14 mouse cellular contexts compared by ENCODE assay signal in the genomic region with DNA sequence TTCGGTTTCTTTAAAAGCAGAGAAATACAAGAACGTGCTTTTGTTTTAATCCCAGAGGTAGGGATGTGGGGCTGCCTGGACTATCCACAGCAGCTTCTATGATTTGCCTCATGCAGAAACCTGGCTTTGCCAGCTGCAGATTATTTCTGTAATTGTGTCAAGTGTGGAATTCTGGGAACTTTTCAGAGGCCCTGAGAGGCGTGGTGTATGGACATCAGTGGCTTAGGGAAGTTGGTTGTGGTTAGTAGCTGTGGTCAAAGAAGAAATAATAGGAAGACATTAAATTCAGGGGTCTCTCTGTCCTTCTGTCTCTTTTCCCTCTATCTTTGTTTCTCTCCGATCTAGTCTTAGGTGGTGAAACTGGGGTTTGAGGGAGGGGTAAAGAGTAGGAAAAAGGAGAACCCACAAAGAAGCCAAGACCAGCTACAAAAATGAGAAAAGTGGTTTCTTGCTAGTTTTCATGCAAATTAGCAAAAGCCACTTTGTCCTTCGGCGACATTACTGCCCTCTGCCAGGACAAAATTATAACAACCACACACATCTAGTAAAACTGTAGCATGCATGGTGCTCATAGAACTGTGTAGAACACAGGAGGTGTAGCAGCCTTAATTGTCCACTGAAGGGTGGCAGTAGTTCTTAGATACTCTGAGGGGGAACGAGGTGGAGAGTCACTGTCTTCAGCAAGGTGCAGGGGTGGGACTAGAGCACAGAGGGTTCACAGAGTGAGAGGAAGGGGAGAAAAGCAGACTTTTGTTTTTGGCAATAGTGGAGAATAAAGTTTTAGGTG.
DNase-seq lines count a peak whose midpoint lies in the region; ATAC-seq lines count a peak whose summit lies in the region.
"Had no signal": no experiment of that assay in that cellular context is flagged by ENCODE, and none has a peak within 500 bp of the region (broad histone marks: within the 10 kb centered on the region; RNA-seq: fewer than 3 reads in every experiment).

No protein-coding gene starts in this region.

- intact Hi-C loops in heart, postnatal 36 days (cut with DNase I), result no loop called here

- H3K27me3 ChIP-seq in splenic B cell, adult 2 months (ENCODE audit: control insufficient read depth, insufficient read depth, low read length, poor library complexity, severe bottlenecking), result no peaks in the 10 kb centered on the region
- H3K27me3 ChIP-seq: embryonic facial prominence, embryonic 13.5 days; forebrain, embryonic 13.5 days; heart, embryonic 13.5 days; hindbrain, embryonic 12.5 days had no signal

- no peaks in the 10 kb centered on the region for H3K36me3 ChIP-seq in splenic B cell, adult 2 months (ENCODE audit: control insufficient read depth, insufficient read depth, low read length, poor library complexity, severe bottlenecking)
- H3K36me3 ChIP-seq: embryonic facial prominence, embryonic 13.5 days; heart, embryonic 13.5 days; hindbrain, embryonic 12.5 days had no signal

- peak; percentile 55 for ATAC-seq in granulocyte monocyte progenitor cell, adult 5-6 weeks (replicated peaks; ENCODE audit: poor library complexity, severe bottlenecking)
- ATAC-seq: activated CD4-positive, CD25-positive, alpha-beta regulatory T cell, adult 4 months; hindbrain, embryonic 16.5 days had no signal

- peak; percentile 81 for DNase-seq in heart, adult 11 months
- DNase-seq in heart, postnatal 36 days, result no peak
- DNase-seq in A20 (ENCODE audit: low read depth, low spot score), result peak; percentile 63
- DNase-seq in splenic B cell, adult 2 months (ENCODE audit: low read depth, low spot score), result peak; percentile 53
- DNase-seq in T-cell, adult 2 months (ENCODE audit: low spot score), result no peak
- no peak for DNase-seq in spleen, postnatal 10 days (ENCODE audit: low spot score in 2 of 2)
- DNase-seq: cerebellum, adult 11-12 months had no signal

Comparison
In these comparisons a context has a peak if more than half of its experiments do, and no peak if none do; other contexts are left out.
1. DNase-seq: peak in heart, adult 11 months (single experiment), A20 (single experiment) and splenic B cell, adult 2 months (single experiment); none in heart, postnatal 36 days (0 of 2), T-cell, adult 2 months (single experiment) and spleen, postnatal 10 days (0 of 2).